Comparison of ENCODE assay signal across 26 mouse cellular contexts in genomic region chr2:27336600-27336999, GRCm38 (mm10).
A peak's percentile ranks its signal among the peaks of the same experiment; 100 is the strongest.
DNase-seq lines count a peak whose midpoint lies in the region; ATAC-seq and TF ChIP-seq lines count a peak whose summit lies in the region.
"Had no signal": no experiment of that assay in that cellular context is flagged by ENCODE, and none has a peak within 500 bp of the region (broad histone marks: within the 10 kb centered on the region; RNA-seq: fewer than 3 reads in every experiment).

No protein-coding gene starts in this region.

- DNase-seq in hindbrain, postnatal 0 days (ENCODE audit: low spot score): no peak
- no peak for DNase-seq in neural tube, embryonic 10.5 days (ENCODE audit: extremely low spot score, low spot score)
- DNase-seq in gastrocnemius, postnatal 25 days: no peak
- no peak for DNase-seq in embryo, embryonic 9.5 days (ENCODE audit: extremely low spot score)
- DNase-seq: adrenal gland, postnatal 10 days; cerebellum, adult 18-20 months; cerebellum, postnatal 14 days; gastrocnemius, adult 2 months; heart, adult 18-20 months; heart, postnatal 14 days; kidney, postnatal 10 days; liver; lung, postnatal 36 days; thymus, adult 18-20 months had no signal

- H3K36me3 ChIP-seq in hindbrain, embryonic 12.5 days: no peaks in the 10 kb centered on the region
- H3K36me3 ChIP-seq in hindbrain, postnatal 0 days (ENCODE audit: insufficient read depth, low read length): no peaks in the 10 kb centered on the region
- no peaks in the 10 kb centered on the region for H3K36me3 ChIP-seq in neural tube, embryonic 13.5 days
- H3K36me3 ChIP-seq: embryonic facial prominence, embryonic 13.5 days; heart, embryonic 13.5 days; intestine, embryonic 15.5 days; liver, embryonic 15.5 days; lung, embryonic 15.5 days had no signal

- TF ChIP-seq CTCF in hindbrain, postnatal 0 days (IDR thresholded peaks at IDR 0.05; ENCODE audit: low read depth): no peak

- no peak overlapping the region for H3K9ac ChIP-seq in hindbrain, embryonic 12.5 days
- no peak overlapping the region for H3K9ac ChIP-seq in hindbrain, postnatal 0 days (replicated peaks; ENCODE audit: low read length)
- no peak overlapping the region for H3K9ac ChIP-seq in neural tube, embryonic 13.5 days
- H3K9ac ChIP-seq: embryonic facial prominence, embryonic 13.5 days; forebrain, embryonic 12.5 days; heart, embryonic 13.5 days; intestine, embryonic 15.5 days; liver, embryonic 15.5 days; lung, embryonic 15.5 days had no signal

- H3K27me3 ChIP-seq in hindbrain, embryonic 12.5 days: no peaks in the 10 kb centered on the region
- H3K27me3 ChIP-seq in hindbrain, postnatal 0 days (ENCODE audit: insufficient read depth, low read length): no peaks in the 10 kb centered on the region
- H3K27me3 ChIP-seq in neural tube, embryonic 13.5 days: no peaks in the 10 kb centered on the region
- H3K27me3 ChIP-seq: embryonic facial prominence, embryonic 13.5 days; forebrain, embryonic 12.5 days; heart, embryonic 13.5 days; intestine, embryonic 15.5 days; liver, embryonic 15.5 days; lung, embryonic 15.5 days had no signal

- 0 out of 2 replicates have a peak overlapping the region, but pooled peaks have one; percentile 30 for H3K27ac ChIP-seq in hindbrain, embryonic 12.5 days
- no peak overlapping the region; the same call in 1 of the 2 replicates for H3K27ac ChIP-seq in hindbrain, postnatal 0 days
- peak overlapping the region; percentile 64; the same call in 1 of the 2 replicates for H3K27ac ChIP-seq in neural tube, embryonic 13.5 days (replicated peaks)
- H3K27ac ChIP-seq: embryonic facial prominence, embryonic 13.5 days; forebrain, embryonic 12.5 days; gastrocnemius, adult 2 months; heart, embryonic 13.5 days; intestine, embryonic 15.5 days; limb, embryonic 10.5 days; liver, embryonic 15.5 days; lung, embryonic 15.5 days had no signal

- H3K4me2 ChIP-seq in hindbrain, embryonic 12.5 days (replicated peaks): no peak overlapping the region
- H3K4me2 ChIP-seq in hindbrain, postnatal 0 days (ENCODE audit: low read depth, low read length): no peak overlapping the region
- no peak overlapping the region for H3K4me2 ChIP-seq in neural tube, embryonic 13.5 days
- H3K4me2 ChIP-seq: embryonic facial prominence, embryonic 13.5 days; forebrain, embryonic 12.5 days; heart, embryonic 13.5 days; intestine, embryonic 15.5 days; liver, embryonic 15.5 days; lung, embryonic 15.5 days had no signal

- 0 out of 2 replicates have a peak, but pooled peaks have one; percentile 26 for ATAC-seq in hindbrain, embryonic 12.5 days (ENCODE audit: low FRiP score)
- ATAC-seq in hindbrain, postnatal 0 days: no peak
- ATAC-seq in neural tube, embryonic 13.5 days (ENCODE audit: low read depth): no peak
- ATAC-seq in megakaryocyte, adult 5-6 weeks (ENCODE audit: poor library complexity, severe bottlenecking): peak; percentile 35; the same call in 1 of the 2 replicates
- ATAC-seq: intestine, embryonic 15.5 days had no signal

- no peak overlapping the region for H3K4me3 ChIP-seq in hindbrain, embryonic 12.5 days
- H3K4me3 ChIP-seq in hindbrain, postnatal 0 days (ENCODE audit: low read length): no peak overlapping the region
- no peak overlapping the region for H3K4me3 ChIP-seq in neural tube, embryonic 13.5 days
- H3K4me3 ChIP-seq: embryonic facial prominence, embryonic 13.5 days; erythroblast, embryonic 14.5 days; forebrain, embryonic 12.5 days; gastrocnemius, adult 2 months; heart, embryonic 13.5 days; intestine, embryonic 15.5 days; limb, embryonic 10.5 days; liver, embryonic 15.5 days; lung, embryonic 15.5 days; myocyte had no signal

- 72% methylated on average over 9 of the region's 9 CpGs for WGBS in hindbrain, embryonic 12.5 days
- WGBS in hindbrain, postnatal 0 days: 53% methylated on average over 9 of the region's 9 CpGs
- 64% methylated on average over 9 of the region's 9 CpGs for WGBS in neural tube, embryonic 13.5 days

- H3K9me3 ChIP-seq in hindbrain, embryonic 12.5 days (replicated peaks): no peaks in the 10 kb centered on the region
- H3K9me3 ChIP-seq in hindbrain, postnatal 0 days (ENCODE audit: low read length): no peaks in the 10 kb centered on the region
- no peaks in the 10 kb centered on the region for H3K9me3 ChIP-seq in neural tube, embryonic 13.5 days
- H3K9me3 ChIP-seq: embryonic facial prominence, embryonic 13.5 days; forebrain, embryonic 12.5 days; heart, embryonic 13.5 days; intestine, embryonic 15.5 days; limb, embryonic 10.5 days; liver, embryonic 15.5 days; lung, embryonic 15.5 days had no signal

- H3K4me1 ChIP-seq in hindbrain, embryonic 12.5 days: peaks cover 29% of the 10 kb centered on the region
- peaks cover 8% of the 10 kb centered on the region; the same call in 1 of the 2 replicates for H3K4me1 ChIP-seq in hindbrain, postnatal 0 days (ENCODE audit: insufficient read depth, low read length)
- H3K4me1 ChIP-seq in neural tube, embryonic 13.5 days (replicated peaks): peaks cover 66% of the 10 kb centered on the region

Comparison
In these comparisons a context has a peak if more than half of its experiments do, and no peak if none do; other contexts are left out.
1. ATAC-seq: peak in hindbrain, embryonic 12.5 days (single experiment) and megakaryocyte, adult 5-6 weeks (single experiment); none in hindbrain, postnatal 0 days (single experiment) and neural tube, embryonic 13.5 days (single experiment).